Mouse (Mus musculus) left cerebral cortex, adult 2 months (tissue): ENCODE results near the gene Dkk3. TPM values are rescaled to one million over a fixed set of nuclear protein-coding genes. Genes with fewer than 3 reads are reported as not detected.

Source experiments
- DNase-seq, 2 experiments: peaks; one replicate each; pipeline ENCODE4 v3.0.0; 2021 to 2022; ENCODE audit warnings: low spot score in 2 of 2, mixed read lengths in 1 of 2; ENCODE audit errors: extremely low spot score in 1 of 2
- H3K27ac ChIP-seq: fragments of 200-600 bp; 2 replicates; pipeline ENCODE4 v1.8.1; 2022
- H3K4me3 ChIP-seq: fragments of 200-600 bp; 2 replicates; pipeline ENCODE4 v1.8.1; 2022
- CTCF ChIP-seq: fragments of 200-600 bp; IDR thresholded peaks from 2 replicates; pipeline ENCODE4 v1.8.1; 2022; ENCODE audit warnings: antibody characterized with exemption, mild to moderate bottlenecking, moderate library complexity
- intact Hi-C: fragments of 180-260 bp; cut with DNase I; formaldehyde crosslinking; loops from one replicate; pipeline ENCODE4 v1.15.1; 2025
- total RNA-seq, 2 experiments: library from RNA; stranded (reverse); gene quantifications; 2 replicates each; pipeline ENCODE4 v1.2.3; 2021

Dkk3 gene
- total RNA-seq, 2 experiments from 2014 or later: 164 to 198 TPM

DNA sequence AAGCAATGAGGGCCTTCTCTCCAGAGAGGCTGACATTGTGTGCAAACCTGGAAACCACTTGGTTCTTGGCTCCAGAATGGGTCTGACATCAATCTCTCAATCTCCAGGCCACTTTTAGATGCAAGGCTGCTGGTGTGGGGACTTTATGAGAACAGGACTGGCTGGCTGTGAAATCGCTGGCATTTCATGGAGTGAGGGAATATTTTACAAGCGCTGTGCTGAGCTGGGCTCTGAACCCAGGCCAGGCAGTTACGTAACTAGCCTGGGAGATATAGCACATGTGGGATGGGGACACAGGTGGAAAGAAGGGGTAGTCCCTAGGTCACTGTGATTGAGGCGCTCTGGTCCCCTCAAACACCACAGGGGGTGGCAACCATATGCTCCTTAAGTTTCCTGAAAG is 33.4 kb upstream of the Dkk3 start:
- H3K4me3 ChIP-seq: no peak overlapping the region
- peak overlapping the region; percentile 79 for H3K27ac ChIP-seq
- DNase-seq: peak in 1 of 2 experiments; percentile 65
- no peak for TF ChIP-seq CTCF
- intact Hi-C loops: no loop called here

DNA sequence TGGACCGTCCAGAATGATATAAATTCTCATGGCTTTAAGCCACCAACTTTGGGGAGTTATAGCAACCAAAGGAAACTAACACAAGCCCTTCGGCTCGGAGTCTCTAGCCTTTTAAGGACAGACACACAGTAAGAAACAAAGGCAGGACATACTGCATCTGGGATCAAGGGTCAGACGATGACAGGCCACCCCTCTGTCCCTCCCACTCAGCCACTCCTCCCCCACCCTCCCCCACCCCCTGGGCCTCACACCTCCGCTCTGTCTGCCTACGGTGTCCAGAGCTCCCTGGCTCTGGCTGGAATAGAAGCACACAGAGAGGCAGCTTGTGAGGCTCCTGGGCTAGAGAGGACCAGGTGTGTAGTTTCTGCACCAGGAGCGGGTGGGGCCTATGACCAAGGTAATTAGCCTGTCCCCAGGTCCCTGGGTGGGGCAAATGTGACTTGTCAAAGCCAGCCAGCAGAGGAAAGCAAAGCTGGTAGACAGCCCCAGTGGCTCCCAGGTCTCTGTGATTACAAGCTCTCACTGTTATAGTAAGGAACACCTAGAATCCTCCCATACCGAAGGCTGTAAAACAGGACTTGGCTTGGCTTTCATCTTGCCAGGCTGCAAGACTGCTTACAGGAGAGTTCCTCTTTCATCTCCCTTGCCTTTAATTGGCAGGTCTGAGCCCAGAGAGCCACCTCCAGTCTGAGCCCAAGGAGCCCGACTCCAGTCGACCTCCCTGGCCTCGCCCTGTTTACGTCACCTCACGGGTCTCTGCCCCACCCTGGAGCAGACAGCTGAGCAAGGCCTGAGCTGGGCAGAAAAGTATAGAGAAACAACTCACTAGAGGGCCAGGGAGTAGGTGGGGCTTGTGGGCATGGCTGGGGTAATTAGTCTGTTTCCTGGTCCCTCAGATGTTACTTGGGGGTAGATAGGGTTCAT is 28.9 kb upstream of the Dkk3 start:
- no peak for TF ChIP-seq CTCF
- no peak overlapping the region; the same call in 1 of the 2 replicates for H3K27ac ChIP-seq
- intact Hi-C loops: no loop called here
- DNase-seq: no peak
- H3K4me3 ChIP-seq: no peak overlapping the region

DNA sequence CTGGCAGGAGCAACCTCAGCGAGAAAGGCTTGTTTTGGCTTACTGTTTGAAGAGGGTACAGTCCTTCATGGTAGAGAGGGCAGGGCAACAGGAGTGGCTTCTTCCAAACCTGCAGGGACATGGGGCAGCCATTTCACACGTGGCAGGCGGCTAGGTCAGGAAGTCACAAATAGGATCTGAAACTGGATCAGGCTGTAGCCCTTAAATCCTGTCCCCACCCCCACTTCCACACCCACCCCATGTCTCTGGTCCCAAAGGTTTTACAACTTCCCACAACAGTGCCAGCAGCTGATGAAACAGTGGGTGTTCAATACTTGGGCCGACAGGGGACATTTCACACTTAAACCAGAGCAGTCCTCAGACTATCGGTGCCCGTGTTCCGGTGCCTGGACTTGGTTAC is 28.0 kb upstream of the Dkk3 start:
- no peak overlapping the region for H3K4me3 ChIP-seq
- no peak for TF ChIP-seq CTCF
- no peak for DNase-seq
- no peak overlapping the region for H3K27ac ChIP-seq
- intact Hi-C loops: no loop called here

DNA sequence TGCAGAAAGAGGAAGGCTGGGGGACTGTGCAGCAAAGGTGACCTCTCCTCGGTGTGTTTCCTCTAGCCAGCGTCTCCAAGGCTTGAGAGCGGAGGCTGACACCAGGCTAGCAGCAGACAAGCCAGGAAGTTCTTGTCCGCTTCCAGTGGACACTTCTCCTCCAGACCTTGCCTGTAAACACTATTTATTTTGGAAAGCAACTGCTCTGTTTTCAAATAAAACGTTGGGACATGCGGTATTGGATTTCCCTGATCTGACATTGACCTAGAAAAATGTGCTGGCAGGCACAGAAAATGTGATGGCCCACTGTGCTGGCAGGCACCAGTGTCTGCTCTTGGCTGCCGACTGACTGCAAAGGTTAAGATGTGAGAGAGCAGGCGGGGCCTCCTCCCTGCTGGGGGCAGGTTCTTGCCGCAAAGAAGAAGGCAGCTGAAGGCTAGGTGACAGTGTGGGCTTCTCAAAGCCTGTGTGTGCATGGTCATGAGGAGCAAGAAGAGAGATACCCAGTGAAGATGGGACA is 26.4 kb upstream of the Dkk3 start:
- H3K27ac ChIP-seq: peak overlapping the region; percentile 13; the same call in 1 of the 2 replicates
- intact Hi-C loops: no loop called here

DNA sequence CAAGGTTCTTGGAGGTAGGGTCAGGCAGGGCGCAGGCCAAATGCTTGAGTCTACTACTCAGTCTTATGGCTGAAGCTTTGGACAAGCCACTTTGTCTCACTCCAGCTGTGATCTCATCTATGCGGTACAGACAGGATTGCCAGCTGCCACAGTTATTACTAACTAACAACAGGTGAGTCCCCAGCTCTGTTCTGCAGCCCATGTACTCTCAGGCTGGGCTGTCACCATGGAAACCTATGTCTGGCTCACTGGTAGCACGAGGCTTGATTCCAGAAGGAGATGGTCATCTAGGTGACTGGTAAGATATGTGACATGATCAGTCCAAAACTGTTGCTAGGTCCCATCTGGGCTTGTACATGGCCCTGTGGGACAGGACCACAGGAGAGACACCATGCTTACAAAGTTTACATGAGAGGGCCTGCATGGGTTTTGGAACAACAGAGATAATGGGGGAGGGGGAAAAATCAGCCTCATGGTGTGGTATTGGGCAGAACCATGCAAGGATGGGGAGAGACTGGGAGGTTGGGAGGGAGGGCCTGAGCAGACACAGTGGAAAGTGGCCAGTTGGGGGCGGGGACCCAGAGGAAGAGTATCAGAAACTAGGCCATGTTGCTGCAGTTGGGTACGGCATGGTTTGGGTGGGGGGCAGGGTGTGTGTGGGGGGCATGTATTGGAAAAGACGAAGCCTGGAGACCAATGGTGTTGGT is 25.8 kb upstream of the Dkk3 start:
- DNase-seq: no peak
- Histone ChIP-seq H3K4me3 (no peak overlapping the region), H3K27ac (no peak overlapping the region)
- intact Hi-C loops: loop anchor here (5.0 kb wide), 2 partner anchors 43 to 162 kb away; partner anchors contain the start of genes Mical2 and Usp47
- TF ChIP-seq CTCF: no peak

More for the DNA sequence above, 26.4 kb upstream of the Dkk3 start:
- H3K4me3 ChIP-seq: no peak overlapping the region
- no peak for DNase-seq
- TF ChIP-seq CTCF: no peak

DNA sequence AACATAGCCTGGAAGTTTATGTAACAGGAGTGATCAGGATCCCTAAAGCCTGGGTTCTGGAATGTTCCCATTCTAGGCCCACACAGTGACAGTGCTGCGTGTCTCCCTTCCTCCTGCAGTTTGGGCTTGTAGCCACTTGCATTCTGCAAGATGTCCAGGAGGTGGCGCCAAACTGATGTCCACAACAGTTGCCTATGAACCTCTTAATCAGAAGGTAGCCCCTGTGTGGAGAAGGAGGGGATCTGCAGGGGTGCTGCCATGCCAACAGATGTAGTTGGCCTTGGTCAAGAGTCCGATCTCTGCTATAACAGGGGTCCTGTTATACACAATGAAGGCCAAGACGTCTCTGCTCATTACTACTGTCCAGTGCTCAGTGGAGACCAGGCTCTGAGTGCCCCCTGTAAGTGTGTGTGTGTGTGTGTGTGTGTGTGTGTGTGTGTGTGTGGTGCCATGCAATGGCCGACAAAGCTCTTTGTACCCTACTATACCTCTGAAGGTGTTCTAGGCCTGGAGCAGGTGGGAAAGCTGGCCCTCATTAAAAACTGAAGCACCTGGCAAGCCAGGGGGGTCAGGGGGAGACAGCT is 24.5 kb upstream of the Dkk3 start:
- no peak overlapping the region for H3K4me3 ChIP-seq
- peak; percentile 87 to 95 for DNase-seq
- intact Hi-C loops: loop anchor here (1.0 to 5.0 kb wide), 3 partner anchors 44 to 186 kb away; partner anchors contain the start of genes Mical2 and Usp47
- TF ChIP-seq CTCF: peak; percentile 98
- no peak overlapping the region; the same call in 1 of the 2 replicates for H3K27ac ChIP-seq

DNA sequence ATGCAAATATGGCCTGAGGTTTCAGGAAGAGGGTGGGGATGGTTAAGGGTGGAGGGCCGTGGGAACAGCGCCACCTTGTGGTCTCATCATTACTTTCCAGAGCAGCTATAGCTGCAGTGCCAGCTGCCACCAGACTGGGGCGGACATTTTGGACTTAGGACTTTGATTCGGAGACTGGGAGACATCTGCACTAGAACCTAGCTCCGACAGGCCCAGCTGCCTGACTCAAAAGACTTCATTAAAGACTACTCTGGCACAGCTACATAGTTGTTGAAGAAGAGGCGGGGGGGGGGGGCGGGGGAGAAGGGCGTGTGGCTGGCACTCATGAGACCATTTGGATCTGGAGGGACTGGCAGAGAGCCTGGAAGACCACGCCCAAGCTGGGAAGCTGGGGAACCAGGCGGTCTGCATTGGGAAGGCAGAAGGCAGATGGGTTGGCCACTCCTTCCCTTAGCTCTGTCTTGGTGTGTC is 21.4 kb upstream of the Dkk3 start:
- TF ChIP-seq CTCF: peak; percentile 94
- peak overlapping the region; percentile 76 for H3K27ac ChIP-seq

DNA sequence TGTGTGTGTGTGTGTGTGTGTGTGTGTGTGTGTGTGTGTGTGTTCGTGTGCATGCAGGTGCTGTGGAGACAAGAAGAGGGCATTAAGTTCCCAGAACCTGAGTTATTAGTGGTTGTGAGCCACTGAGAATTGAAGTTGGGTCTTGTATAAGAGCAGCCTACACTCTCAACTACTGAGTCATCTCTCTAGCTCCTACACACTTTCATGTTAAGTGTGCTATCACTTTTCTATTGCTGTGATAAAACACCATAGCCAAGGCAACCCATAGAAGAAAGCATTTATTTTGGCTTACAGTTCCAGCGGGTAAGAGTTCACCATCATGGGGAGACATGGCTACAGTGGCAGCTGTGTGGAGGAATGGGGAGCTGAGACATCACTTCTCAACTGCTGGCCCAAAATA is 17.8 kb upstream of the Dkk3 start:
- no peak for TF ChIP-seq CTCF
- intact Hi-C loops: no loop called here
- DNase-seq: no peak
- no peak overlapping the region for H3K4me3 ChIP-seq
- H3K27ac ChIP-seq: no peak overlapping the region

More for the DNA sequence above, 21.4 kb upstream of the Dkk3 start:
- DNase-seq: peak; percentile 79 to 89
- intact Hi-C loops: loop anchor here (1.0 to 5.0 kb wide), 4 partner anchors 47 to 158 kb away; partner anchors contain the start of genes Mical2 and Usp47
- no peak overlapping the region for H3K4me3 ChIP-seq

DNA sequence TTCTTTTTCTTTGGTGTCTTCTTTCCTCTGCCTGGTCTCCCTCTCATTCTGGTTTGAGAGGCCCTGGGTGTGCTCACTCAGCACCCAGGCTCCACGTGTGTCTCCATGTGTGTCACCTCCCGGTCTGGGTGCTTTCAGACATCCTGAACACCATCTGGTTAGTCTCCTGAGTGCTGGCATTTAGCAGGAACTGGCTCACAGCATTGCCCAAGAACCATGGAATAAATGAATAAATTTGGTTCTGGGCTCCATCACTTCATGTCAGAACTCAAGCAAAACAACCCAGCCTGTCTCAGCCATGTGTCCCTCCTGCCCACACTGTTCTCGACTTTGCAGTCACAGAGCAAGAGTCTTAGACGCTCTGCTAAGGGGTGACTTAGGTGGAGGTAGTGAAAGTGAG is 13.8 kb upstream of the Dkk3 start:
- no peak for TF ChIP-seq CTCF
- H3K27ac ChIP-seq: peak overlapping the region; percentile 71
- intact Hi-C loops: loop anchor here (2.0 kb wide), 1 partner anchor 50 kb away; no protein-coding TSS in a partner anchor
- DNase-seq: peak in 1 of 2 experiments; percentile 55
- H3K4me3 ChIP-seq: no peak overlapping the region

DNA sequence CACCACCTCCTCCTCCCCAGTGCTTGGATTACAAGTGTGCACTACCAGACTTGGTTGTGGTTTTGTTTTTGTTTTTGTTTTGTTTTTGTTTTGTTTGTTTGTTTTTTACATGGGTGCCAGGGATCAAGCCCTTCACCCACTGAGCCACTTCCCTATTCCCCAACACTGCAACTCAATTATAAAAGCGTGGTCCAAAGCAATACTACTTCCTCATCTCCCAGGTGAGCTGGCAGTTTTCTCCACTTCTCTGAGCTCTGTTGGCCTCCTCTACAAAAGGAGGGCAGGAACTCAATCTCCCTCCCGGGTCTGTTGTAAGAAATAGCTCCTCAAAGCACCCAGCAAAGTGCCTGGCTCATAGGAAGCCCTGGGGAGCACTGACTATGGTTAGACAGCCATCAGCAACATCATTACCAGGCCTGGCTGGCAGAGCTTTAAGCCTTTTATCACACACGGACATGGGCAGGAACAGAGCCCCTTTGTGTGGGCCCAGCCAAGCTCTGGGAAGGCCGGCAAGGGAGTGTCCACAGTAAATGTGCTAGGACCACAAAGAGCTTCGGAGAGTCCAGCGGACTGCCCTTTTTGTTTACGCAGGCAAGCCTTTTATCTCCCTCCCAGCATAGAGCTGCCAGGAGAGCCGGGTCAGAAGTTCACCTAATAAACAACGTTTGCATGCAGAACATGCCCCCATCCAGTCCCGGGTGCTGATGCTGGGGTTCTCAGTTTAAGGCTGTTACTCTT is 11.3 kb upstream of the Dkk3 start:
- no peak for DNase-seq
- no peak overlapping the region for H3K4me3 ChIP-seq
- no peak overlapping the region; the same call in 1 of the 2 replicates for H3K27ac ChIP-seq
- TF ChIP-seq CTCF: no peak
- intact Hi-C loops: no loop called here
